Mouse (Mus musculus): Measurements from ENCODE around the gene Nsd2.

DNA sequence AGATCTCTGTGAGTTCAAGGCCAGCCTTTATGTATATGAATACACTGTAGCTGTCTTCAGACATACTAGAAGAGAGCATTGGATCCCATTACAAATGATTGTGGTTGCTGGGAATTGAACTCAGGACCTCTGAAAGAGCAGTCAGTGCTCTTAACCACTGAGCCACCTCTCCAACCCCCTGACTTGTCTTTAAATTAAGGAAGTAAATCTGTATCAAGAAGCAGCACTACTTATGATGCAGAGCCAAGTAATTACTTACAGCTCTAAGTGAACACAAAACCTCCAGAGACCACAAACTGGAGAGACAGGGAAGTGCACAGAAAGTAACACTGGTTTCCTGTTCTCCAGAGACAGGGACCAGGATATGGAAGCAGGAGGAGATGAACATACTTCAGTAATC, 43.3 kb upstream of the Nsd2 start:
- no peak for TF ChIP-seq CTCF (conservative IDR thresholded peaks at IDR 0.05; ENCODE audit: insufficient read depth, insufficient read length, low read depth, low read length)
- TF ChIP-seq POLR2A (IDR thresholded peaks at IDR 0.05; ENCODE audit: low read depth, low read length) = no peak
